Mouse (Mus musculus) frontal cortex, adult 2 months (tissue): ENCODE data around the gene Smarcd2. TPM values are rescaled to one million over a fixed set of nuclear protein-coding genes. Genes with fewer than 3 reads are reported as not detected.
A peak's percentile ranks its signal among the peaks of the same experiment; 100 is the strongest.

ENCODE experiments used
- DNase-seq, 2 experiments: peaks; one replicate each; pipeline ENCODE4 v3.0.0; 2022; ENCODE audit warnings: low spot score in 1 of 2; ENCODE audit errors: extremely low spot score in 1 of 2
- polyA plus RNA-seq: library from polyadenylated mRNA; depleted of rRNA; stranded (reverse); fragments of >200 nt; gene quantifications from 2 replicates; pipeline ENCODE4 v1.2.3, GENCODE M21; 2012; rRNA removed

Gene Smarcd2
- polyA plus RNA-seq: 32.1 and 33.5 TPM in 2 replicates

GRCm38 (mm10) chr11:106272644-106273310 is at the start of gene Smarcd2:
Smarcd2 (minus strand) TSS chr11:106272972.
- DNase-seq: peak; percentile 98 to 99

GRCm38 (mm10) chr11:106318406-106319366 is 45.9 kb upstream of the Smarcd2 start:
- DNase-seq: peak in 1 of 2 experiments; percentile 38

- DNase-seq: no peak
Observed at GRCm38 (mm10) chr11:106317801-106318200, 45.0 kb upstream of the Smarcd2 start.

DNA sequence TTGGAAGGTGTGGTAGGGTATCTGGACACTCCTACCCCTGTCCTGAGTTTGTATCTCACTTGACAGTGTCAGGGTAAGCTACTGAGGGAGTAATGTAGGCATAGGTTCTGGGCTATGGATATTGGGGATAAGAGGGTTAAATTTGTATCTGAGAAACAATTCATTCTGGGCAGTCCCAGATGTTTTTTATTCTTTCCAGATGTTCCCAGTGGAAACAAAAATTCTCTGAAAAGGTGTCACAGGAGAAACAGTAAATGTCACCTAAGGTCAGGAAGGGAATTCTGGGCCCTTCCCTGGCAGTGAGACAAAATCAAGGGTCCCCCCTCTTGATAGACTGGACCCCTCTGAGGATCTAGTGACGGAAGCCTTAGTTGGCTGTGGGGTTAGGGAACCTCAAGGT is 43.6 kb upstream of the Smarcd2 start:
- DNase-seq: no peak

GRCm38 (mm10) chr11:106314333-106314812 is 41.6 kb upstream of the Smarcd2 start, which contains the start of gene Cd79b:
Cd79b (minus strand) TSS chr11:106314762.
- DNase-seq: no peak

DNA sequence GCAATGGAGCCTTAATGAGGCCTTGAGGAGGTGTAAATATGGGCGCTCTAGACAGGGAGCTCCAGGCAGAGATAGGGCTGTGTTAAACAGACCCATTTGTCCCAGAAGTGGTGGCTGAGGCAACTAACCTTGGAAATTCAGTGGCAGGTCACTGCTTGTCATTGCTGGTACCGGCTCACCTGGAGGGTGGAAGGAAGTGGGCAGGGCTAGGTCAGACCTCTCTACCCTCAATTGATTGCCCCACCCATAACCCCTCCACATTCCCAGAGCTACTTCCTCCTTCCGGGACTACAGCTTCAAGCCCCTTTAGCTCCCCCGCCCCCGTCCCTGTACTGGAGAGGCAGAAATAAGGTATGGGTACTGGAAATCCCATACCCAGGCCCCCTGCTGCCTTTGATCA is 40.8 kb upstream of the Smarcd2 start:
- no peak for DNase-seq

- DNase-seq: no peak
Observed at GRCm38 (mm10) chr11:106310123-106310522, 37.4 kb upstream of the Smarcd2 start.

DNA sequence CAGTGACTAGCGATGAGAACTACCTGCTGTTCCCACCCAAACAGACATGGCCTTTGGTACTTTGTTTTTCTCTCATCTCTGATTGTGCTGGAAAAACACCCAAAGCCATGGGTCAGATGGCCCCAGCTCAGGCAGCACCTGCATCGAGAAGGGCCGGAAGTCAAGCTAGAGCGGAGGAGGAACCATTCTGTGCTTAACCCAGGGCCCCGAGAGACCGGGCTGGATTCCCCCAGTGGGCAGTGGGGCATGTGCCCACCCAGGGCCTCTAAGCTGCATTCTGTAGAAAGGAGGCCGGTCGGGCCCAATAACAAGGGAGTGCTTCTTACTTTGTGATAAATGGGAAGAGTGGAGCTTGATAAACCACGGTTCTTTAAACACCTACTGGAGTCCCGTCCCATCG is 35.4 kb upstream of the Smarcd2 start:
- DNase-seq: no peak

GRCm38 (mm10) chr11:106307432-106307831 is 34.7 kb upstream of the Smarcd2 start:
- DNase-seq: no peak

- no peak for DNase-seq
Observed at GRCm38 (mm10) chr11:106306758-106307157, 34.0 kb upstream of the Smarcd2 start.

DNA sequence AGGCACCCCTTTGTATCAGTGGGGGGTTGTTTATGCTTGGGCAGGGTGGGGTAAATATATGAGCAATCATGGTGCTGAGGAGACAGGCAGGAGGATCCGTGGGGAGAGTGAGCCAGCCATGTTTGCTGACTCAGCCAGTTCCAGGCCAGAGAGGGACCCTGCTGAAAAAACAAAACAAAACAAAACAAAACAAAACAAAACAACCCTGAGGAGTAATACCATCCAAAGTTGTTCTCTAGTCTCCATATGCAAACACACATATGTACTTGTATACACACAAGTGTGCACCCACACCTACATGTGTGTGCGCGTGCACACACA is 33.3 kb upstream of the Smarcd2 start:
- no peak for DNase-seq

DNA sequence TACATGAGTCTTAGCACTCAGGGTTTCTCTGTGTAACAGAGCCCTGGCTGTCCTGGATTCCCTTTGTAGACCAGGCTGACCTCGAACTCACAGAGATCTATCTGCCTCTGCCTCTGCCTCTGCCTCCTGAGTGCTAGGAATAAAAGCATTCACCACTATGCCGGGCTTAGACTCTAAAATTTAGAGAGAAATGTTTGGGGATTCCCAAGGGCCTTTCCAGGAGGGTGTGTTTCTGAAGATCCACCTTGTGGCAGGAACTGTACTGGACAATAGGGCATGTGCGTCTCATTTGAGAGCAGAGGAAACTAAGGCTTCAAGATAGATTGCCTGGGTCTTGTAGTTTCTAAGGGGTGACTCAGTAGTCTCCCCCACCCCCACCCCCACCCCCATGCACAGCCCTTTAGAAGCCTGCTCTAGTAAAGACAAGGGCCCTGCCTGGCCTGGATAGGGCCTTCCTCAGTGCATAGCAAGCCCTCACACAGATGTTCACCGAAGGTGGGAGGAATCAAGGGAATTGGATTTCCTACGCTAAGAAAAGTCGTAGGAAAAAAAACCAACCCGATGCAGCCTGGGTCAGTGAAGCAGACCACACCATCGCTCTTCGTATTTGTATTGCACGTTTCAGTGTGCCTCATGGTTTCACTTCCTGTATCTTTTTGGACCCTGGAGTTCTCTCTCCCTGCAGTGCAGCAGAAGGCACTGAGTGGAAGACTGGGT is 32.7 kb upstream of the Smarcd2 start:
- no peak for DNase-seq

DNA sequence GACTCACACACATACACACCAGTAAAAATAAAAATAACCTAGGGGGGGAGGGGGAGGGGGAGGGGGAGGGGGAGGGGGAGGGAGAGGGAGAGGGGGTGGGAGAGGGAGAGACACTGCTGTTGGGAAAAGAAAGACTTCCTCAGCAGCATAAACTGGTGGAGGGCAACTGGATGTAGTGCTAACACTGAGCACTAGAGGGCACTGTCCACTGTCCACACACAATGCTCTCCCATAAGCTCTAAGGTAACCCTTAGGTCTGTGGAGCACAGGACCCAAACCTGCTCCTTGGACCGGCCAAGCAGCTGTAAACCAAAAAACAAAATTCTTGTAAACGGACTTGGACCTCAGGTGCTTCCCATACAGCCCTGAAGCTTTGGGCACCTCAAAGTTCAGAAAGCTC is 29.9 kb upstream of the Smarcd2 start:
- DNase-seq: peak in 1 of 2 experiments; percentile 71

- DNase-seq: no peak
Observed at GRCm38 (mm10) chr11:106301765-106302164, 29.0 kb upstream of the Smarcd2 start, which contains the start of gene Gh. Gh (minus strand) TSS chr11:106301865.

DNA sequence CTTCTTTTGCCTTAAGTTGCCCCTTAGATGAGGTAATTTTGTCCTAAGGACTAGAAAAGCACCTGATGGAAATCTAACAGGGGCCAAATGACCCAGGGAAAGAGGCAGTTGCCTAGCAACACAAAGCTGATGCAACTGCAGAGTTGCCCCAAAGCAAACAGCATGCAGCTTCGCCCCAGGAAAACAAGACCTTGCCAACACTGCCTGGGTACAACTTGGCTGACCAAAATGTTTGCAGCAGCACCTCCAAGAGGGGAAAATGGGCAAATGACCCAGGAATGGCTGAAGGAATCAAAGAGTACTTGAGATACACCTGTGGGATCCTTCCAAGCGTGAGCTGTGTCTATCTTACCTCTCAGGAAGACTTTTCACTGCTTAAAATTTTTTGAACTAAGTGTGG is 19.1 kb upstream of the Smarcd2 start:
- DNase-seq: no peak

DNA sequence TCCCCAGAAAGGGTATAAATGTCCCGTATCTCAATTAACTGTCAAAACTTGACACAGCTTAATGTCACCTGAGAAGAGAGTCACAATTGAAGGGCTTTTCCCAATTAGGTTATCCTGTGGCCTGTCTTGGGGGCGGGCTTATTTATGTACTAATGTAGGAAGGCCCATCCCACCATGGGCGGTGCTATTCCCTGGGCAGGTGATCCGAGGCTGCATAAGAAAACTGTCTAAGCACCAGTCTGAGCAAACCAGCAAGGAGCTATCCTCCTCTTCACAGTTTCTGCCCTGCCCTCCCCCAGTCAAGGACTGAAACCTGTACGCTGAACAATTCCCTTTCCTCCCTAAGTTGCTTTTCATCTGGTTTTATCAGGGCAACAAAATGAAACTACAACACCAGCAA is 17.6 kb upstream of the Smarcd2 start:
- DNase-seq: no peak

DNA sequence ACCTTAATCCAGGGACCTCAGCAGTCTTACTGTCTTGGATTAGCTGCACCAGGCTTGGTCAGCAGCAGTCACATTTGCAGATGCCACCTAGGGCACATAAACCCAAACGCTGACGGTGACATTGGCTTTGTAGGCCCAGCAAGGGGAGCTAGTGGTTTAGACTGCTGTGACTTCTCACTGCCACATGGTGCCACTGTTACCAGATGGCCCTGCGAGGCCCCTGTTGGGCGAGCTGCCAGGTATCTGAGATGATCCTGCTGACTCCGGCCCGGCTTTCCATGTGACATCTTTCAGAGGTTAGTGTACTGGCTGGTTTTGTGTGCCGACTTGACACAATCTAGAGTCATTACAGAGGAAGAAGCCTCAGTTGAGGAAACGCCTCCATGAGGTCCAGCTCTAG is 16.6 kb upstream of the Smarcd2 start:
- no peak for DNase-seq

DNA sequence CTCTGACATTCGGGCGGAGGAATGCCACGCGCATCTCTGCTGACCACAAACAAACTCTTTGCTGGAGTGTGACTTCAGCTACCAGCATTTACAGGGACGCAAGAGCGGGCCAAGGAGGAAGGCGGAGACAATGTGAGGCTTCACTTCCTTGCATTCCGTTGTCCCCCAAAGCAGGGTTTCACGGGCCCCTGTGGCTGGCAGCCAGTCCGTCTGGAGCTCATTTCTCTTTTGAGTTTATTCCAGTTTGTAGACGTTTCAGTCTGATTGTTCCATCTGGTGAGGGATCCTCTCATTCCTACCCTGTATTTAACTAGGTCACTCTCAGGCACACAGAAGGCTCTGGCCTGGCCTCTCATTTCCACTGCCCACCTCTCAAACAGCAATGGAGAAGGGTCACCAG is 14.2 kb upstream of the Smarcd2 start:
- no peak for DNase-seq

DNA sequence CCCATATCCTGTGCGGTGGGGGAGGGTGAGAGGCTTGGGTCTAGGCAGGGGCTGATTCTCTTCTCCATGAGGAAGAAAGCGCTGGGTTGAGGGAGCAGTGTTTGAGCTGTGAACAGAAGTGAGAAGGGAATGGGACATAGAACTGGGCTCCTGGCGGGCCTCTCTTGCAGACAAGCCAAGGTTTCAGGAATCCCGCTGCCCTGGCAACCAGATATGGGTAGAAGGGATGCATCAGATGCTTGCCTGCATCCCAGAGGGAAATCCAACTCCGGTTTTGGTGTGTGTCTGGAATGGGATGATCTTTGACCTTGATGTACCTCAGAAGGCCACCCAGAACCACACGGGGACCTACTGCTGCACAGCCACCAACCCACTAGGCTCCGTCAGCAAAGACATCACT is 13.4 kb upstream of the Smarcd2 start:
- no peak for DNase-seq

GRCm38 (mm10) chr11:106284126-106284525 is 11.4 kb upstream of the Smarcd2 start:
- DNase-seq: no peak

GRCm38 (mm10) chr11:106283371-106283770 is 10.6 kb upstream of the Smarcd2 start:
- DNase-seq: no peak
